Mouse (Mus musculus) liver, postnatal 0 days (tissue): ENCODE data around the gene Serpina1c. TPM values are rescaled to one million over a fixed set of nuclear protein-coding genes. Genes with fewer than 3 reads are reported as not detected.
"Not testable (repeated sequence)": the region's sequence is repeated elsewhere in the genome, so short reads cannot be mapped to it uniquely, and the experiment has no call there.

ENCODE experiments used
- ATAC-seq: fragments of 200-750 bp; cut with Nextera tagmentation; 2 replicates; pipeline ENCODE4 v1.8.0; 2017; ENCODE audit warnings: mild to moderate bottlenecking, moderate library complexity
- DNase-seq: peaks from one replicate; pipeline ENCODE4 v3.0.0-alpha.2; 2016
- H3K27ac ChIP-seq: fragments of 300-500 bp; sonication (generic); 2 replicates; pipeline ENCODE4 v1.5.1; 2014; ENCODE audit warnings: antibody characterized with exemption, moderate library complexity, mild to moderate bottlenecking, low read depth
- H3K27me3 ChIP-seq: fragments of 300-500 bp; sonication (generic); 2 replicates; pipeline ENCODE4 v1.6.1; 2014; ENCODE audit warnings: low read length, control low read depth, mixed read lengths; ENCODE audit not compliant: insufficient read depth
- H3K36me3 ChIP-seq: fragments of 300-500 bp; sonication (generic); replicated peaks from 2 replicates; pipeline ENCODE4 v1.6.1; 2014; ENCODE audit warnings: mild to moderate bottlenecking, control low read depth, low read length, moderate library complexity, mixed read lengths; ENCODE audit not compliant: insufficient read depth
- H3K4me1 ChIP-seq: fragments of 300-500 bp; sonication (generic); 2 replicates; pipeline ENCODE4 v1.6.1; 2014; ENCODE audit warnings: antibody characterized with exemption, mild to moderate bottlenecking, control low read depth; ENCODE audit not compliant: insufficient read depth
- H3K4me2 ChIP-seq: fragments of 300-500 bp; sonication (generic); 2 replicates; pipeline ENCODE4 v1.6.1; 2014; ENCODE audit warnings: low read depth, mild to moderate bottlenecking, low read length, moderate library complexity, mixed read lengths
- H3K4me3 ChIP-seq: fragments of 300-500 bp; sonication (generic); 2 replicates; pipeline ENCODE4 v1.5.1; 2014; ENCODE audit warnings: low read depth, low read length
- H3K9ac ChIP-seq: fragments of 300-500 bp; sonication (generic); replicated peaks from 2 replicates; pipeline ENCODE4 v1.6.1; 2014; ENCODE audit warnings: mild to moderate bottlenecking, moderate library complexity
- H3K9me3 ChIP-seq: fragments of 300-500 bp; sonication (generic); 2 replicates; pipeline ENCODE4 v1.6.1; 2016; ENCODE audit warnings: mild to moderate bottlenecking, control low read depth, low read length, mixed read lengths
- CTCF ChIP-seq: sonication (generic); IDR thresholded peaks from 2 replicates; pipeline ENCODE4 v1.5.1; 2016; ENCODE audit warnings: antibody characterized with exemption, low read depth
- EP300 ChIP-seq: IDR thresholded peaks from 2 replicates; pipeline ENCODE4 v1.6.1; 2016; ENCODE audit warnings: antibody characterized with exemption, low read depth, mild to moderate bottlenecking
- WGBS: fragments of 180-500 bp; shearing (Covaris S2); extraction: QIAGEN DNeasy Blood & Tissue Kit; methylation state at CpG from one replicate; pipeline ENCODE4 v1.1.7; 2014; ENCODE audit not compliant: insufficient replicate concordance; 5-methylcytosine and 5-hydroxymethylcytosine counted together
- polyA plus RNA-seq: library from polyadenylated mRNA; unstranded; fragments of >200 nt; fragmentation: Nextera tagmentation; extraction: Ambion mirVana; gene quantifications from 2 replicates; pipeline ENCODE4 v1.2.1, GENCODE M21; 2015

Serpina1c gene
- 1,386 and 1,402 TPM in 2 replicates for polyA plus RNA-seq

- peak within 1 kb of the TSS; percentile 33 for H3K4me3 ChIP-seq
- DNase-seq (peak; percentile 18), ATAC-seq (peak; percentile 60)
- not testable (repeated sequence) for H3K9me3 ChIP-seq, H3K4me1 ChIP-seq, H3K36me3 ChIP-seq, H3K27me3 ChIP-seq
- peak within 1 kb of the TSS; percentile 62; the same call in 1 of the 2 replicates for H3K27ac ChIP-seq
- H3K9ac ChIP-seq = peak within 1 kb of the TSS; percentile 51
- peak within 1 kb of the TSS; percentile 42 for H3K4me2 ChIP-seq
- WGBS = 40% methylated on average over 4 of the region's 4 CpGs
Observed at GRCm38 (mm10) chr12:103904837-103905340, at the start of gene Serpina1c. TSS of gene Serpina1c (minus strand) at chr12:103904887.

GRCm38 (mm10) chr12:103952972-103953371, 48.3 kb upstream of the Serpina1c start:
- not testable (repeated sequence) for ATAC-seq, H3K4me2 ChIP-seq, H3K27me3 ChIP-seq, H3K4me1 ChIP-seq, H3K9me3 ChIP-seq, H3K27ac ChIP-seq, H3K4me3 ChIP-seq, H3K9ac ChIP-seq, H3K36me3 ChIP-seq
- DNase-seq = peak; percentile 51
- 48% methylated on average over 3 of the region's 3 CpGs for WGBS

GRCm38 (mm10) chr12:103946243-103946642, 41.6 kb upstream of the Serpina1c start:
- ATAC-seq (peak; percentile 29; the same call in 1 of the 2 replicates), DNase-seq (peak; percentile 27)
- Histone ChIP-seq H3K9ac (no peak overlapping the region), H3K4me2 (no peak overlapping the region), H3K4me3 (no peak overlapping the region), H3K36me3 (no peaks in the 10 kb centered on the region), H3K4me1 (no peaks in the 10 kb centered on the region), H3K9me3 (no peaks in the 10 kb centered on the region), H3K27ac (no peak overlapping the region), H3K27me3 (no peaks in the 10 kb centered on the region)
- TF ChIP-seq EP300 = no peak
- no peak for TF ChIP-seq CTCF
- 61% methylated on average over 4 of the region's 4 CpGs for WGBS

GRCm38 (mm10) chr12:103909181-103909580, 4.5 kb upstream of the Serpina1c start:
- not testable (repeated sequence) for ATAC-seq, H3K9me3 ChIP-seq, H3K27me3 ChIP-seq, H3K4me3 ChIP-seq, H3K4me1 ChIP-seq, H3K36me3 ChIP-seq, H3K4me2 ChIP-seq, DNase-seq, H3K27ac ChIP-seq, H3K9ac ChIP-seq
- 87% methylated on average over 9 of the region's 16 CpGs for WGBS

- 15% methylated on average over 1 of the region's 1 CpGs for WGBS
Observed at GRCm38 (mm10) chr12:103907746-103908145, 3.1 kb upstream of the Serpina1c start.

GRCm38 (mm10) chr12:103901929-103902328, 2.8 kb downstream of the Serpina1c start:
- DNase-seq, H3K27me3 ChIP-seq, H3K9ac ChIP-seq, H3K4me1 ChIP-seq, H3K36me3 ChIP-seq, ATAC-seq, H3K9me3 ChIP-seq, H3K4me3 ChIP-seq: not testable (repeated sequence)
- WGBS = 57% methylated on average over 3 of the region's 3 CpGs
- Histone ChIP-seq H3K27ac (peak overlapping the region; percentile 82), H3K4me2 (peak overlapping the region; percentile 44)

More at GRCm38 (mm10) chr12:103907746-103908145, 3.1 kb upstream of the Serpina1c start:
- not testable (repeated sequence) for H3K4me3 ChIP-seq, H3K27me3 ChIP-seq, H3K27ac ChIP-seq, H3K4me1 ChIP-seq, ATAC-seq, DNase-seq, H3K9ac ChIP-seq, H3K4me2 ChIP-seq, H3K9me3 ChIP-seq, H3K36me3 ChIP-seq

GRCm38 (mm10) chr12:103866873-103867272, 37.8 kb downstream of the Serpina1c start:
- not testable (repeated sequence) for H3K9me3 ChIP-seq, H3K27me3 ChIP-seq, H3K4me3 ChIP-seq, H3K4me2 ChIP-seq, DNase-seq, H3K27ac ChIP-seq, ATAC-seq, H3K9ac ChIP-seq, H3K36me3 ChIP-seq, H3K4me1 ChIP-seq
- 37% methylated on average over 1 of the region's 1 CpGs for WGBS

- Histone ChIP-seq H3K4me2 (peak within 1 kb of the TSS; percentile 52; the same call in 1 of the 2 replicates), H3K27ac (peak within 1 kb of the TSS; percentile 67), H3K4me3 (peak within 1 kb of the TSS; percentile 32)
- DNase-seq (peak; percentile 27), ATAC-seq (peak; percentile 74)
- not testable (repeated sequence) for H3K27me3 ChIP-seq, H3K9ac ChIP-seq, H3K4me1 ChIP-seq, H3K9me3 ChIP-seq, H3K36me3 ChIP-seq
- 44% methylated on average over 9 of the region's 9 CpGs for WGBS
Observed at GRCm38 (mm10) chr12:103863101-103863974, 41.3 kb downstream of the Serpina1c start, which contains the start of gene Serpina1a. TSS of gene Serpina1a (minus strand) at chr12:103863562.
